Mouse (Mus musculus): Measurements from ENCODE around the gene Shank2. TPM values are rescaled to one million over a fixed set of nuclear protein-coding genes. Genes with fewer than 3 reads are reported as not detected.

Shank2 gene
- total RNA-seq, 2 experiments from 2014 or later = not detected

- ATAC-seq (replicated peaks; ENCODE audit: low FRiP score, poor library complexity, severe bottlenecking) = no peak
Measured at GRCm38 (mm10) chr7:144381588-144381987, 379.9 kb downstream of the Shank2 start.

GRCm38 (mm10) chr7:144387537-144387936 is 385.8 kb downstream of the Shank2 start:
- no peak for ATAC-seq (replicated peaks; ENCODE audit: low FRiP score, poor library complexity, severe bottlenecking)

- ATAC-seq (replicated peaks; ENCODE audit: low FRiP score, poor library complexity, severe bottlenecking) = no peak
Measured at GRCm38 (mm10) chr7:144389704-144390103, 388.0 kb downstream of the Shank2 start.

GRCm38 (mm10) chr7:144390676-144391075 is 388.9 kb downstream of the Shank2 start:
- no peak for ATAC-seq (replicated peaks; ENCODE audit: low FRiP score, poor library complexity, severe bottlenecking)

GRCm38 (mm10) chr7:144391727-144392126 is 390.0 kb downstream of the Shank2 start:
- no peak for ATAC-seq (replicated peaks; ENCODE audit: low FRiP score, poor library complexity, severe bottlenecking)

GRCm38 (mm10) chr7:144402492-144402891 is 400.8 kb downstream of the Shank2 start:
- ATAC-seq (replicated peaks; ENCODE audit: low FRiP score, poor library complexity, severe bottlenecking) = no peak

GRCm38 (mm10) chr7:144407675-144408074 is 405.9 kb downstream of the Shank2 start:
- no peak for ATAC-seq (replicated peaks; ENCODE audit: low FRiP score, poor library complexity, severe bottlenecking)

GRCm38 (mm10) chr7:144408464-144409000 is 406.8 kb downstream of the Shank2 start:
- no peak for ATAC-seq (replicated peaks; ENCODE audit: low FRiP score, poor library complexity, severe bottlenecking)

- ATAC-seq (replicated peaks; ENCODE audit: low FRiP score, poor library complexity, severe bottlenecking) = no peak
Measured at GRCm38 (mm10) chr7:144409682-144410081, 408.0 kb downstream of the Shank2 start.

GRCm38 (mm10) chr7:144411967-144412906 is 410.5 kb downstream of the Shank2 start:
- ATAC-seq (replicated peaks; ENCODE audit: low FRiP score, poor library complexity, severe bottlenecking) = no peak

- ATAC-seq (replicated peaks; ENCODE audit: low FRiP score, poor library complexity, severe bottlenecking) = no peak
Measured at GRCm38 (mm10) chr7:144414632-144415031, 412.9 kb downstream of the Shank2 start.

GRCm38 (mm10) chr7:144415795-144416194 is 414.1 kb downstream of the Shank2 start:
- ATAC-seq (replicated peaks; ENCODE audit: low FRiP score, poor library complexity, severe bottlenecking) = no peak

- no peak for ATAC-seq (replicated peaks; ENCODE audit: low FRiP score, poor library complexity, severe bottlenecking)
Measured at GRCm38 (mm10) chr7:144417234-144417633, 415.5 kb downstream of the Shank2 start.

GRCm38 (mm10) chr7:144417644-144418343 is 416.1 kb downstream of the Shank2 start:
- ATAC-seq (replicated peaks; ENCODE audit: low FRiP score, poor library complexity, severe bottlenecking) = no peak

GRCm38 (mm10) chr7:144420552-144420951 is 418.8 kb downstream of the Shank2 start:
- ATAC-seq (replicated peaks; ENCODE audit: low FRiP score, poor library complexity, severe bottlenecking) = no peak

GRCm38 (mm10) chr7:144421478-144421877 is 419.8 kb downstream of the Shank2 start:
- ATAC-seq (replicated peaks; ENCODE audit: low FRiP score, poor library complexity, severe bottlenecking) = no peak

GRCm38 (mm10) chr7:144425953-144426352 is 424.2 kb downstream of the Shank2 start:
- no peak for ATAC-seq (replicated peaks; ENCODE audit: low FRiP score, poor library complexity, severe bottlenecking)

GRCm38 (mm10) chr7:144426594-144426993 is 424.9 kb downstream of the Shank2 start:
- ATAC-seq (replicated peaks; ENCODE audit: low FRiP score, poor library complexity, severe bottlenecking) = no peak

- ATAC-seq (replicated peaks; ENCODE audit: low FRiP score, poor library complexity, severe bottlenecking) = peak; percentile 54; the same call in 1 of the 2 replicates
Measured at GRCm38 (mm10) chr7:144427460-144427859, 425.7 kb downstream of the Shank2 start.

- ATAC-seq (replicated peaks; ENCODE audit: low FRiP score, poor library complexity, severe bottlenecking) = no peak
Measured at GRCm38 (mm10) chr7:144432920-144433319, 431.2 kb downstream of the Shank2 start.

- no peak for ATAC-seq (replicated peaks; ENCODE audit: low FRiP score, poor library complexity, severe bottlenecking)
Measured at GRCm38 (mm10) chr7:144438811-144439210, 437.1 kb downstream of the Shank2 start.

All from erythroblast, adult 5-6 weeks (primary cell).